Mouse (Mus musculus) heart, embryonic 16.5 days (tissue): ENCODE measurements around the gene Sema5b. TPM values are rescaled to one million over a fixed set of nuclear protein-coding genes. Genes with fewer than 3 reads are reported as not detected.

Experiments used
- ATAC-seq: fragments of 200-750 bp; cut with Nextera tagmentation; replicated peaks from 2 replicates; pipeline ENCODE4 v1.8.0; 2017; ENCODE audit warnings: moderate number of reproducible peaks; ENCODE audit not compliant: insufficient read depth, low FRiP score; ENCODE audit errors: extremely low read depth
- H3K27ac ChIP-seq: fragments of 300-500 bp; sonication (generic); 2 replicates; pipeline ENCODE4 v1.5.1; 2014; ENCODE audit warnings: mild to moderate bottlenecking, low read length, control low read depth, moderate library complexity
- H3K27me3 ChIP-seq: fragments of 300-500 bp; sonication (generic); 2 replicates; pipeline ENCODE4 v1.6.1; 2014; ENCODE audit warnings: low read length, mixed read lengths; ENCODE audit not compliant: control insufficient read depth, insufficient read depth
- H3K36me3 ChIP-seq: fragments of 300-500 bp; sonication (generic); 2 replicates; pipeline ENCODE4 v1.6.1; 2014; ENCODE audit not compliant: control insufficient read depth, insufficient read depth
- H3K4me1 ChIP-seq: fragments of 300-500 bp; sonication (generic); 2 replicates; pipeline ENCODE4 v1.6.1; 2014; ENCODE audit warnings: low read length, mixed read lengths; ENCODE audit not compliant: control insufficient read depth, insufficient read depth
- H3K4me2 ChIP-seq: fragments of 300-500 bp; sonication (generic); 2 replicates; pipeline ENCODE4 v1.6.1; 2014; ENCODE audit warnings: low read depth, mild to moderate bottlenecking, control low read depth, low read length
- H3K4me3 ChIP-seq: fragments of 300-500 bp; sonication (generic); 2 replicates; pipeline ENCODE4 v1.5.1; 2014; ENCODE audit warnings: mild to moderate bottlenecking, control low read depth, low read length
- H3K9ac ChIP-seq: fragments of 300-500 bp; sonication (generic); 2 replicates; pipeline ENCODE4 v1.6.1; 2014; ENCODE audit warnings: low read length, control low read depth
- H3K9me3 ChIP-seq: fragments of 300-500 bp; sonication (generic); replicated peaks from 2 replicates; pipeline ENCODE4 v1.6.1; 2016; ENCODE audit warnings: low read length; ENCODE audit not compliant: control insufficient read depth
- WGBS: fragments of 180-500 bp; shearing (Covaris S2); extraction: QIAGEN DNeasy Blood & Tissue Kit; methylation state at CpG from one replicate; pipeline ENCODE4 v1.1.7; 2014; 5-methylcytosine and 5-hydroxymethylcytosine counted together
- polyA plus RNA-seq: library from polyadenylated mRNA; unstranded; fragments of >200 nt; fragmentation: Nextera tagmentation; extraction: Ambion mirVana; gene quantifications from 2 replicates; pipeline ENCODE4 v1.2.1, GENCODE M21; 2015

Sema5b gene
- polyA plus RNA-seq, 1 experiment from 2014 or later, result 3.1 TPM

GRCm38 (mm10) chr16:35596241-35596640 is 55.3 kb downstream of the Sema5b start:
- H3K9me3 ChIP-seq, result peaks cover 5% of the 10 kb centered on the region
- WGBS, result 38% methylated on average over 6 of the region's 6 CpGs
- ATAC-seq, result no peak

GRCm38 (mm10) chr16:35596661-35597350 is 55.9 kb downstream of the Sema5b start:
- WGBS, result 36% methylated on average over 8 of the region's 8 CpGs
- no peak for ATAC-seq
- peaks cover 13% of the 10 kb centered on the region for H3K27me3 ChIP-seq

More at GRCm38 (mm10) chr16:35596241-35596640, 55.3 kb downstream of the Sema5b start:
- Histone ChIP-seq H3K27me3 (peaks cover 16% of the 10 kb centered on the region), H3K4me2 (no peak overlapping the region), H3K9ac (no peak overlapping the region), H3K4me1 (peaks cover 15% of the 10 kb centered on the region), H3K4me3 (no peak overlapping the region), H3K36me3 (no peaks in the 10 kb centered on the region), H3K27ac (no peak overlapping the region)

GRCm38 (mm10) chr16:35597991-35598390 is 57.0 kb downstream of the Sema5b start:
- H3K9me3 ChIP-seq, result peaks cover 5% of the 10 kb centered on the region
- H3K36me3 ChIP-seq, result no peaks in the 10 kb centered on the region
- no peak overlapping the region for H3K4me3 ChIP-seq
- no peak overlapping the region for H3K4me2 ChIP-seq
- peaks cover 17% of the 10 kb centered on the region for H3K27me3 ChIP-seq
- no peak for ATAC-seq
- no peak overlapping the region for H3K27ac ChIP-seq
- no peak overlapping the region for H3K9ac ChIP-seq
- WGBS, result 22% methylated on average over 6 of the region's 6 CpGs
- peaks cover 9% of the 10 kb centered on the region for H3K4me1 ChIP-seq

More at GRCm38 (mm10) chr16:35596661-35597350, 55.9 kb downstream of the Sema5b start:
- Histone ChIP-seq H3K9ac (no peak overlapping the region), H3K4me2 (no peak overlapping the region), H3K9me3 (peaks cover 5% of the 10 kb centered on the region), H3K36me3 (no peaks in the 10 kb centered on the region), H3K27ac (no peak overlapping the region), H3K4me3 (no peak overlapping the region), H3K4me1 (peaks cover 15% of the 10 kb centered on the region)

GRCm38 (mm10) chr16:35598802-35599201 is 57.9 kb downstream of the Sema5b start:
- Histone ChIP-seq H3K4me3 (no peak overlapping the region), H3K4me2 (no peak overlapping the region), H3K4me1 (peaks cover 14% of the 10 kb centered on the region), H3K27ac (no peak overlapping the region), H3K9me3 (no peaks in the 10 kb centered on the region), H3K9ac (no peak overlapping the region), H3K36me3 (no peaks in the 10 kb centered on the region), H3K27me3 (peaks cover 20% of the 10 kb centered on the region)
- ATAC-seq, result no peak
- WGBS, result 67% methylated on average over 5 of the region's 5 CpGs

GRCm38 (mm10) chr16:35600282-35600681 is 59.3 kb downstream of the Sema5b start:
- Histone ChIP-seq H3K4me3 (no peak overlapping the region), H3K4me1 (peaks cover 14% of the 10 kb centered on the region), H3K27ac (no peak overlapping the region), H3K36me3 (no peaks in the 10 kb centered on the region), H3K27me3 (peaks cover 20% of the 10 kb centered on the region), H3K9ac (no peak overlapping the region), H3K4me2 (no peak overlapping the region), H3K9me3 (no peaks in the 10 kb centered on the region)
- ATAC-seq, result no peak
- WGBS, result 74% methylated on average over 5 of the region's 5 CpGs

- Histone ChIP-seq H3K36me3 (no peaks in the 10 kb centered on the region), H3K9me3 (no peaks in the 10 kb centered on the region), H3K9ac (no peak overlapping the region), H3K4me3 (no peak overlapping the region), H3K27me3 (peaks cover 23% of the 10 kb centered on the region), H3K4me1 (peaks cover 14% of the 10 kb centered on the region), H3K4me2 (no peak overlapping the region), H3K27ac (no peak overlapping the region)
- 86% methylated on average over 6 of the region's 6 CpGs for WGBS
- ATAC-seq, result no peak
Observed at GRCm38 (mm10) chr16:35601426-35601825, 60.5 kb downstream of the Sema5b start.

GRCm38 (mm10) chr16:35602529-35602928 is 61.6 kb downstream of the Sema5b start:
- Histone ChIP-seq H3K9me3 (no peaks in the 10 kb centered on the region), H3K9ac (no peak overlapping the region), H3K4me3 (no peak overlapping the region), H3K36me3 (no peaks in the 10 kb centered on the region), H3K4me2 (no peak overlapping the region), H3K4me1 (peaks cover 7% of the 10 kb centered on the region), H3K27me3 (peaks cover 23% of the 10 kb centered on the region), H3K27ac (no peak overlapping the region)
- no peak for ATAC-seq
- 54% methylated on average over 9 of the region's 9 CpGs for WGBS

GRCm38 (mm10) chr16:35603729-35604522 is 63.0 kb downstream of the Sema5b start:
- Histone ChIP-seq H3K4me1 (peaks cover 7% of the 10 kb centered on the region), H3K9me3 (no peaks in the 10 kb centered on the region), H3K27ac (no peak overlapping the region), H3K4me3 (no peak overlapping the region), H3K9ac (no peak overlapping the region), H3K27me3 (peaks cover 21% of the 10 kb centered on the region), H3K4me2 (peak overlapping the region; percentile 20), H3K36me3 (no peaks in the 10 kb centered on the region)
- 42% methylated on average over 20 of the region's 20 CpGs for WGBS
- peak; percentile 45 for ATAC-seq

GRCm38 (mm10) chr16:35607250-35607649 is 66.3 kb downstream of the Sema5b start:
- H3K27me3 ChIP-seq, result peaks cover 9% of the 10 kb centered on the region
- peaks cover 7% of the 10 kb centered on the region for H3K4me1 ChIP-seq
- 69% methylated on average over 3 of the region's 3 CpGs for WGBS
- no peak overlapping the region for H3K27ac ChIP-seq
- no peak overlapping the region for H3K4me3 ChIP-seq
- H3K9me3 ChIP-seq, result no peaks in the 10 kb centered on the region
- H3K4me2 ChIP-seq, result no peak overlapping the region
- no peak for ATAC-seq
- no peak overlapping the region for H3K9ac ChIP-seq
- H3K36me3 ChIP-seq, result no peaks in the 10 kb centered on the region
